ENCODE assay signal across 13 mouse cellular contexts in the genomic region with DNA sequence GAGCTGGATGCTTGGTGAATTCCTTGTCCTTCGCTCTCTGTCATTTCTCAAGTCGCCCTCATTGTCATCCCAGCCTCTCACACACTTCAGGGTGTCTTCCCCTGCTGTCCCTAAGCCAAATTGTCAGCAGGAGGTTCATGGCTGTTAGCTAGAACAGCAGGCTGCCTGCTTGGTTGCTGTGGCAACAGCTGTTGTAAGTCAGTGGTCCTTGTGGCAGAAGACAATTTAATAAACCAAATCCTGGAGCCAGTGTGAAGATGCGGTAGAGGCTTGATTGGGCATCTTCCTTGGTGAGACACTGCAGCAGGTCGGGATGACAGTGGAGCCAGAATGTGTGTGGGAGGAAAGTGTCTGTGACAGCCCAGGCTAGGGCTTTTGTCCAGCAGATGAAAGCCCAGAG. TPM values are rescaled to one million over a fixed set of nuclear protein-coding genes. Genes with fewer than 3 reads are reported as not detected.
DNase-seq lines count a peak whose midpoint lies in the region; ATAC-seq and TF ChIP-seq lines count a peak whose summit lies in the region.
"Had no signal": no experiment of that assay in that cellular context is flagged by ENCODE, and none has a peak within 500 bp of the region (broad histone marks: within the 10 kb centered on the region; RNA-seq: fewer than 3 reads in every experiment).

No protein-coding gene starts in this region.

- TF ChIP-seq EP300 in CH12.LX (IDR thresholded peaks at IDR 0.05; ENCODE audit: low read length): no peak

- H3K4me2 ChIP-seq in CH12.LX (ENCODE audit: insufficient read depth, low read depth, poor library complexity, severe bottlenecking): no peak overlapping the region
- no peak overlapping the region; the same call in 1 of the 2 replicates for H3K4me2 ChIP-seq in midbrain, embryonic 12.5 days (replicated peaks)
- H3K4me2 ChIP-seq: limb, embryonic 12.5 days had no signal

- in situ Hi-C loops in CH12.LX (cut with MboI; ENCODE audit: low pct_ligation_motif_present, low pct_unique_long_range_greater_than_20kb, low sequenced_read_pairs): no loop called here

- peak; percentile 25 for DNase-seq in embryo, embryonic 10.5 days (ENCODE audit: low spot score)
- DNase-seq in embryo, embryonic 11 days: no peak
- DNase-seq in CH12.LX (ENCODE audit: extremely low read depth): peak; percentile 15
- peak; percentile 69 to 82 for DNase-seq in cerebellum, postnatal 14 days
- DNase-seq in urinary bladder, adult 18-20 months (ENCODE audit: low spot score in 2 of 2): no peak
- DNase-seq: heart, postnatal 4 days; kidney, postnatal 36 days had no signal

- dilution Hi-C loops in CH12.LX (cut with MboI; ENCODE audit: extremely low pct_ligation_motif_present, extremely low pct_unique_long_range_greater_than_20kb, low sequenced_read_pairs): no loop called here

- no peaks in the 10 kb centered on the region for H3K79me2 ChIP-seq in CH12.LX (replicated peaks; ENCODE audit: control insufficient read depth, extremely low read depth, insufficient read depth, poor library complexity, severe bottlenecking)

- no peak overlapping the region for H3K9ac ChIP-seq in CH12.LX (ENCODE audit: insufficient read depth, low read depth)
- no peak overlapping the region for H3K9ac ChIP-seq in midbrain, embryonic 12.5 days (replicated peaks)
- H3K9ac ChIP-seq: limb, embryonic 12.5 days had no signal

- no peak for TF ChIP-seq CTCF in CH12.LX (conservative IDR thresholded peaks at IDR 0.05 in 1 of 2, IDR thresholded peaks at IDR 0.05 in 1 of 2; ENCODE audit: low read depth in 2 of 2, low read length in 2 of 2)

- peaks cover 5 to 12% of the 10 kb centered on the region in 2 experiments for H3K4me1 ChIP-seq in CH12.LX (ENCODE audit: control insufficient read depth in 1 of 2, insufficient read depth in 2 of 2)
- H3K4me1 ChIP-seq in midbrain, embryonic 12.5 days: peaks cover 12% of the 10 kb centered on the region

- no peak for ATAC-seq in midbrain, embryonic 12.5 days (ENCODE audit: low FRiP score, low read depth)
- ATAC-seq in CD4-positive, CD25-positive, alpha-beta regulatory T cell, adult 4 months: no peak
- ATAC-seq in megakaryocyte, adult 5-6 weeks (ENCODE audit: poor library complexity, severe bottlenecking): no peak
- ATAC-seq: lung, postnatal 0 days had no signal

- H3K36me3 ChIP-seq in CH12.LX (replicated peaks in 1 of 2; ENCODE audit: control insufficient read depth in 1 of 2, insufficient read depth in 1 of 2, low read length in 1 of 2): no peaks in the 10 kb centered on the region
- no peaks in the 10 kb centered on the region for H3K36me3 ChIP-seq in midbrain, embryonic 12.5 days
- H3K36me3 ChIP-seq: limb, embryonic 12.5 days had no signal

- TF ChIP-seq POLR2A in CH12.LX (IDR thresholded peaks at IDR 0.05; ENCODE audit: low read depth, low read length): no peak

- no peak for TF ChIP-seq RAD21 in CH12.LX (IDR thresholded peaks at IDR 0.05; ENCODE audit: low read depth, low read length)

- H3K9me3 ChIP-seq in CH12.LX (replicated peaks; ENCODE audit: low read length): no peaks in the 10 kb centered on the region
- H3K9me3 ChIP-seq in midbrain, embryonic 12.5 days: no peaks in the 10 kb centered on the region
- H3K9me3 ChIP-seq: limb, embryonic 12.5 days had no signal

- WGBS in midbrain, embryonic 12.5 days: 5% methylated on average over 4 of the region's 4 CpGs

- H3K27me3 ChIP-seq in CH12.LX (replicated peaks): no peaks in the 10 kb centered on the region
- peaks cover 9% of the 10 kb centered on the region; the same call in 1 of the 2 replicates for H3K27me3 ChIP-seq in midbrain, embryonic 12.5 days
- H3K27me3 ChIP-seq: limb, embryonic 12.5 days had no signal

- no peak overlapping the region for H3K4me3 ChIP-seq in CH12.LX (replicated peaks in 1 of 3; ENCODE audit: low read depth in 2 of 3, low read length in 2 of 3, poor library complexity in 1 of 3)
- no peak overlapping the region for H3K4me3 ChIP-seq in midbrain, embryonic 12.5 days
- H3K4me3 ChIP-seq: limb, embryonic 12.5 days had no signal

- no peak overlapping the region for H3K27ac ChIP-seq in CH12.LX (ENCODE audit: insufficient read depth, low read depth)
- H3K27ac ChIP-seq in midbrain, embryonic 12.5 days (replicated peaks): peak overlapping the region; percentile 36; the same call in 1 of the 2 replicates
- H3K27ac ChIP-seq: limb, embryonic 12.5 days had no signal

TF ChIP-seq in CH12.LX, 34 proteins besides CTCF, POLR2A, EP300 and RAD21:
- TF ChIP-seq TBP (conservative IDR thresholded peaks at IDR 0.05; ENCODE audit: low read depth, low read length) (no peak), MAZ (IDR thresholded peaks at IDR 0.05; ENCODE audit: low read depth, low read length) (no peak), POLR2AphosphoS2 (IDR thresholded peaks at IDR 0.05; ENCODE audit: low read depth, low read length) (no peak), JUND (conservative IDR thresholded peaks at IDR 0.05; ENCODE audit: low read depth, low read length) (no peak), ZC3H11A (IDR thresholded peaks at IDR 0.05; ENCODE audit: low read depth, low read length) (no peak), E2F4 (IDR thresholded peaks at IDR 0.05; ENCODE audit: insufficient replicate concordance, low read depth, low read length) (no peak), NRF1 (IDR thresholded peaks at IDR 0.05; ENCODE audit: low read depth, low read length) (no peak)

RNA-seq across cellular contexts. Expression of a gene that starts 27.2 kb away (rescaled TPM):
- total RNA-seq in CH12.LX (2012; rRNA removed) (0.13 TPM in 1 of 2 replicates, not detected in the other), CH12.LX (2014; rRNA removed) (not detected in 2 replicates)
- polyA plus RNA-seq in CH12.LX (2012; ENCODE audit: insufficient read length, low read depth): not detected in 2 replicates
- polyA plus RNA-seq in midbrain, embryonic 12.5 days (2016; fragmentation: Nextera tagmentation; extraction: Ambion mirVana): 24.7 and 29.8 TPM in 2 replicates
- 1 to 10 TPM in 1 of 2 experiments, not detected in 1; 1.2 TPM for polyA plus RNA-seq in CD4-positive, CD25-positive, alpha-beta regulatory T cell, adult 4 months (2017; shearing (Covaris generic))
- total RNA-seq in megakaryocyte, adult 5-6 weeks (2015): not detected in 2 replicates
- not detected in 2 replicates for total RNA-seq in megakaryocyte, adult 5-6 weeks (2017)
- total RNA-seq: neutrophil, adult 5-6 weeks had no signal

Comparison
In these comparisons a context has a peak if more than half of its experiments do, and no peak if none do; other contexts are left out.
1. DNase-seq: peak in embryo, embryonic 10.5 days (single experiment), CH12.LX (single experiment) and cerebellum, postnatal 14 days (2 of 2); none in embryo, embryonic 11 days (single experiment) and urinary bladder, adult 18-20 months (0 of 2).
2. RNA of a gene that starts 27.2 kb away (polyA plus RNA-seq): 24.7 to 29.8 TPM in midbrain, embryonic 12.5 days; 1.2 TPM in CD4-positive, CD25-positive, alpha-beta regulatory T cell, adult 4 months and not detected in CH12.LX; every median in the first group is over 10 times any median in the second.